Mouse (Mus musculus) neural tube, embryonic 13.5 days (tissue): ENCODE measurements around the gene Shd. TPM values are rescaled to one million over a fixed set of nuclear protein-coding genes. Genes with fewer than 3 reads are reported as not detected.
A peak's percentile ranks its signal among the peaks of the same experiment; 100 is the strongest.

Source experiments
- ATAC-seq: fragments of 200-750 bp; cut with Nextera tagmentation; 2 replicates; pipeline ENCODE4 v1.8.0; 2017; ENCODE audit warnings: low read depth, mild to moderate bottlenecking, moderate TSS enrichment, moderate library complexity
- H3K27ac ChIP-seq: fragments of 300-500 bp; sonication (generic); replicated peaks from 2 replicates; pipeline ENCODE4 v1.5.1; 2015; ENCODE audit warnings: moderate library complexity, mild to moderate bottlenecking, inconsistent platforms
- H3K27me3 ChIP-seq: fragments of 300-500 bp; sonication (generic); 2 replicates; pipeline ENCODE4 v1.6.1; 2015; ENCODE audit warnings: mild to moderate bottlenecking, inconsistent platforms
- H3K36me3 ChIP-seq: fragments of 300-500 bp; sonication (generic); 2 replicates; pipeline ENCODE4 v1.6.1; 2015; ENCODE audit warnings: mild to moderate bottlenecking, inconsistent platforms
- H3K4me1 ChIP-seq: fragments of 300-500 bp; sonication (generic); replicated peaks from 2 replicates; pipeline ENCODE4 v1.6.1; 2015; ENCODE audit warnings: inconsistent platforms
- H3K4me2 ChIP-seq: fragments of 300-500 bp; sonication (generic); 2 replicates; pipeline ENCODE4 v1.6.1; 2015; ENCODE audit warnings: inconsistent platforms, mild to moderate bottlenecking, moderate library complexity
- H3K4me3 ChIP-seq: fragments of 300-500 bp; sonication (generic); 2 replicates; pipeline ENCODE4 v1.5.1; 2015; ENCODE audit warnings: mild to moderate bottlenecking, inconsistent platforms
- H3K9ac ChIP-seq: fragments of 300-500 bp; sonication (generic); 2 replicates; pipeline ENCODE4 v1.6.1; 2015; ENCODE audit warnings: moderate library complexity, mild to moderate bottlenecking, inconsistent platforms
- H3K9me3 ChIP-seq: fragments of 300-500 bp; sonication (generic); 2 replicates; pipeline ENCODE4 v1.6.1; 2016; ENCODE audit warnings: inconsistent platforms
- WGBS: fragments of 180-500 bp; shearing (Covaris S2); methylation state at CpG from one replicate; pipeline ENCODE4 v1.1.7; 2015; 5-methylcytosine and 5-hydroxymethylcytosine counted together
- polyA plus RNA-seq: library from polyadenylated mRNA; unstranded; fragments of >200 nt; fragmentation: Nextera tagmentation; extraction: Ambion mirVana; gene quantifications from 2 replicates; pipeline ENCODE4 v1.2.1, GENCODE M21; 2015

The Shd gene
- polyA plus RNA-seq, 1 experiment from 2014 or later: 161 TPM

GRCm38 (mm10) chr17:55961631-55962030 lies 8.6 kb upstream of the Shd start:
- Histone ChIP-seq H3K27ac (no peak overlapping the region), H3K36me3 (peaks cover 52% of the 10 kb centered on the region), H3K4me2 (no peak overlapping the region), H3K9ac (no peak overlapping the region), H3K4me3 (no peak overlapping the region), H3K9me3 (no peaks in the 10 kb centered on the region), H3K27me3 (no peaks in the 10 kb centered on the region), H3K4me1 (peaks cover 34% of the 10 kb centered on the region)
- no peak for ATAC-seq
- WGBS: 93% methylated on average over 7 of the region's 7 CpGs

- H3K4me1 ChIP-seq: peaks cover 29% of the 10 kb centered on the region
- H3K27me3 ChIP-seq: no peaks in the 10 kb centered on the region
- H3K36me3 ChIP-seq: peaks cover 68% of the 10 kb centered on the region
- no peak overlapping the region for H3K4me3 ChIP-seq
- no peaks in the 10 kb centered on the region for H3K9me3 ChIP-seq
- no peak for ATAC-seq
- H3K27ac ChIP-seq: peak overlapping the region; percentile 23; the same call in 1 of the 2 replicates
- no peak overlapping the region for H3K9ac ChIP-seq
- no peak overlapping the region for H3K4me2 ChIP-seq
- 80% methylated on average over 14 of the region's 14 CpGs for WGBS
These were observed 7.1 kb upstream of the Shd start for GRCm38 (mm10) chr17:55963171-55963570.

- 91% methylated on average over 10 of the region's 10 CpGs for WGBS
- ATAC-seq: no peak
- H3K4me2 ChIP-seq: no peak overlapping the region
- H3K9me3 ChIP-seq: no peaks in the 10 kb centered on the region
- H3K27ac ChIP-seq: no peak overlapping the region
- peaks cover 36% of the 10 kb centered on the region for H3K4me1 ChIP-seq
- no peak overlapping the region for H3K9ac ChIP-seq
- no peaks in the 10 kb centered on the region for H3K27me3 ChIP-seq
- no peak overlapping the region for H3K4me3 ChIP-seq
- H3K36me3 ChIP-seq: peaks cover 68% of the 10 kb centered on the region
These were observed 5.8 kb upstream of the Shd start for GRCm38 (mm10) chr17:55964496-55964895.

- Histone ChIP-seq H3K4me2 (no peak overlapping the region), H3K9me3 (no peaks in the 10 kb centered on the region), H3K36me3 (peaks cover 68% of the 10 kb centered on the region), H3K9ac (no peak overlapping the region), H3K27me3 (no peaks in the 10 kb centered on the region), H3K27ac (no peak overlapping the region), H3K4me3 (no peak overlapping the region), H3K4me1 (peaks cover 36% of the 10 kb centered on the region)
- ATAC-seq: no peak
- WGBS: 86% methylated on average over 9 of the region's 9 CpGs
These were observed 5.3 kb upstream of the Shd start for GRCm38 (mm10) chr17:55964996-55965395.

GRCm38 (mm10) chr17:55967186-55967585 lies 3.1 kb upstream of the Shd start:
- peaks cover 51% of the 10 kb centered on the region for H3K4me1 ChIP-seq

GRCm38 (mm10) chr17:55968210-55968609 lies 2.1 kb upstream of the Shd start:
- peak overlapping the region; percentile 96; the same call in 1 of the 2 replicates for H3K9ac ChIP-seq
- H3K4me1 ChIP-seq: peaks cover 58% of the 10 kb centered on the region
- H3K27ac ChIP-seq: peak overlapping the region; percentile 93
- H3K4me2 ChIP-seq: no peak overlapping the region
- no peak overlapping the region for H3K4me3 ChIP-seq
- WGBS: 57% methylated on average over 7 of the region's 7 CpGs
- H3K9me3 ChIP-seq: no peaks in the 10 kb centered on the region
- ATAC-seq: no peak
- peaks cover 54% of the 10 kb centered on the region for H3K36me3 ChIP-seq
- H3K27me3 ChIP-seq: no peaks in the 10 kb centered on the region

More at GRCm38 (mm10) chr17:55967186-55967585, 3.1 kb upstream of the Shd start:
- no peak overlapping the region for H3K9ac ChIP-seq
- no peak overlapping the region for H3K4me2 ChIP-seq
- no peak for ATAC-seq
- no peaks in the 10 kb centered on the region for H3K9me3 ChIP-seq
- H3K4me3 ChIP-seq: no peak overlapping the region
- no peak overlapping the region for H3K27ac ChIP-seq
- peaks cover 53% of the 10 kb centered on the region for H3K36me3 ChIP-seq
- no peaks in the 10 kb centered on the region for H3K27me3 ChIP-seq
- 100% methylated on average over 4 of the region's 4 CpGs for WGBS

- peak overlapping the region; percentile 69 for H3K4me3 ChIP-seq
- peaks cover 62% of the 10 kb centered on the region for H3K4me1 ChIP-seq
- peak; percentile 75 for ATAC-seq
- peak overlapping the region; percentile 93 for H3K27ac ChIP-seq
- H3K27me3 ChIP-seq: no peaks in the 10 kb centered on the region
- peaks cover 53% of the 10 kb centered on the region for H3K36me3 ChIP-seq
- H3K4me2 ChIP-seq: peak overlapping the region; percentile 88
- WGBS: 8% methylated on average over 14 of the region's 14 CpGs
- no peaks in the 10 kb centered on the region for H3K9me3 ChIP-seq
- H3K9ac ChIP-seq: peak overlapping the region; percentile 96
These were observed 707 bp upstream of the Shd start for GRCm38 (mm10) chr17:55969560-55969959.

GRCm38 (mm10) chr17:55971453-55971852 lies 1.2 kb downstream of the Shd start:
- WGBS: 24% methylated on average over 22 of the region's 22 CpGs
- Histone ChIP-seq H3K9me3 (no peaks in the 10 kb centered on the region), H3K27me3 (no peaks in the 10 kb centered on the region), H3K4me1 (peaks cover 67% of the 10 kb centered on the region), H3K4me2 (peak overlapping the region; percentile 88), H3K36me3 (peaks cover 48% of the 10 kb centered on the region), H3K4me3 (peak overlapping the region; percentile 69), H3K9ac (peak overlapping the region; percentile 96), H3K27ac (0 out of 2 replicates have a peak overlapping the region, but pooled peaks have one; percentile 93)
- ATAC-seq: no peak

- Histone ChIP-seq H3K36me3 (peaks cover 31% of the 10 kb centered on the region), H3K4me1 (peaks cover 36% of the 10 kb centered on the region), H3K9me3 (no peaks in the 10 kb centered on the region), H3K27ac (peak overlapping the region; percentile 65), H3K4me2 (no peak overlapping the region), H3K9ac (peak overlapping the region; percentile 52), H3K4me3 (no peak overlapping the region), H3K27me3 (no peaks in the 10 kb centered on the region)
- peak; percentile 71 for ATAC-seq
- WGBS: 13% methylated on average over 13 of the region's 13 CpGs
These were observed 6.1 kb downstream of the Shd start for GRCm38 (mm10) chr17:55976255-55976862.

- Histone ChIP-seq H3K4me1 (peaks cover 27% of the 10 kb centered on the region), H3K4me2 (no peak overlapping the region), H3K27me3 (no peaks in the 10 kb centered on the region), H3K9ac (peak overlapping the region; percentile 52), H3K4me3 (no peak overlapping the region), H3K36me3 (peaks cover 31% of the 10 kb centered on the region), H3K27ac (peak overlapping the region; percentile 59; the same call in 1 of the 2 replicates), H3K9me3 (no peaks in the 10 kb centered on the region)
- no peak for ATAC-seq
- 55% methylated on average over 3 of the region's 3 CpGs for WGBS
These were observed 7.0 kb downstream of the Shd start for GRCm38 (mm10) chr17:55977301-55977700.

- Histone ChIP-seq H3K9me3 (no peaks in the 10 kb centered on the region), H3K36me3 (peaks cover 35% of the 10 kb centered on the region), H3K27me3 (no peaks in the 10 kb centered on the region), H3K4me3 (peak within 1 kb of the TSS; percentile 74), H3K27ac (peak within 1 kb of the TSS; percentile 61), H3K9ac (peak within 1 kb of the TSS; percentile 89), H3K4me2 (peak within 1 kb of the TSS; percentile 79), H3K4me1 (peaks cover 12% of the 10 kb centered on the region)
- WGBS: 10% methylated on average over 33 of the region's 35 CpGs
- peak; percentile 85 for ATAC-seq
These were observed 16.0 kb downstream of the Shd start, which contains the start of gene Fsd1 for GRCm38 (mm10) chr17:55986030-55986961. Fsd1 (plus strand) TSS chr17:55986509.

GRCm38 (mm10) chr17:55990278-55990898 lies 20.1 kb downstream of the Shd start:
- no peak overlapping the region for H3K4me2 ChIP-seq
- no peak overlapping the region for H3K9ac ChIP-seq
- H3K4me3 ChIP-seq: no peak overlapping the region
- no peak for ATAC-seq
- H3K27me3 ChIP-seq: no peaks in the 10 kb centered on the region
- peaks cover 20% of the 10 kb centered on the region for H3K4me1 ChIP-seq
- 86% methylated on average over 8 of the region's 8 CpGs for WGBS
- H3K36me3 ChIP-seq: peaks cover 75% of the 10 kb centered on the region
- H3K9me3 ChIP-seq: no peaks in the 10 kb centered on the region
- no peak overlapping the region for H3K27ac ChIP-seq
